Mouse (Mus musculus): ENCODE measurements at regions not wholly inside any gene's neighbourhood (a gene's known extent, or its start where the extent isn't known, plus 50 kb on each side); places are given as distances from the start of the nearest gene placed in this dataset.

DNA sequence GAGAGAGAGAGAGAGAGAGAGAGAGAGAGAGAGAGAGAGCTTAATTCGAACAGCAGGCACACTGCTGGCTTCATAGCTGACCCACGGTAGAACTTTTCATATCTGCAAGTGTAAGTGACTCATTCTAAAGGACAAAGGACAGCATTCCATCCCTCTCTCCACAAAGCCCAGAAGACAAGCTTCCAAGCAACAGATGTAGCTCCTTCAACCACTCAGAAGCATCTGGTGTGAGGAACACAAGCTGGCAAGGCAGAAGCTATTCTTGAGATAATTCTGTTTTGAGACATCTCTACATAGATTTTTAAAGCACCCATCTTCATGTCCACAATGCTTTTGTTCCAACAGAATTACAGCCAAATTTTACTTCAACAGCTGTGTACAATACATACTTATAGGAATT, 294.2 kb upstream of the Gria1 start:
- H3K27ac ChIP-seq (ENCODE audit: insufficient read depth, low read length), result no peak overlapping the region
- no peak overlapping the region for H3K4me3 ChIP-seq (ENCODE audit: insufficient read depth, low read length)
- TF ChIP-seq POLR2A (IDR thresholded peaks at IDR 0.05; ENCODE audit: extremely low read depth, insufficient read depth, low read length), result no peak
- no peak for TF ChIP-seq CTCF (IDR thresholded peaks at IDR 0.05; ENCODE audit: extremely low read depth, insufficient read depth, low read length)
- H3K4me1 ChIP-seq (ENCODE audit: control insufficient read depth, insufficient read depth, low read length), result no peaks in the 10 kb centered on the region

DNA sequence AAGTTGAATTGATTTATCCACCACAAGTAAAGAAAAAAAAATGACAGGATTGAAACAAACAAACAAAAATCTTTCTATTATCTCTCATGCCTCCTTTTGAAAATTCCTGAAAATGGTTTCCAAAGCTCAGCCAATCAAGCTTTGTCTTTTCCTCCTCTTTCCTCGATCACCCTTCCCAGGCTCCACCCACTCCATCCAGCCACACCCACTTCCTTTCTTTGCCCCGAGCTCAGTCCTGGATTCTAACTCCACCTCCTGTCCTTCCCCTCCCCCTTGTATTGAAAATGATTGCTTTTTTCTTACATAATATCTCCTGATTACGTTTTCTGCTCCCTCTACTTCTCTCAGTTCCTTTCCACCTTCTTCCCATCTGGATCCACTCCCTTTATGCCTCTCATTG, 286.0 kb upstream of the Gria1 start:
- Histone ChIP-seq H3K4me1 (ENCODE audit: control insufficient read depth, insufficient read depth, low read length) (peaks cover 1% of the 10 kb centered on the region; the same call in 1 of the 2 replicates), H3K4me3 (ENCODE audit: insufficient read depth, low read length) (no peak overlapping the region), H3K27ac (ENCODE audit: insufficient read depth, low read length) (no peak overlapping the region)
- TF ChIP-seq CTCF (IDR thresholded peaks at IDR 0.05; ENCODE audit: extremely low read depth, insufficient read depth, low read length) (no peak), POLR2A (IDR thresholded peaks at IDR 0.05; ENCODE audit: extremely low read depth, insufficient read depth, low read length) (no peak)

DNA sequence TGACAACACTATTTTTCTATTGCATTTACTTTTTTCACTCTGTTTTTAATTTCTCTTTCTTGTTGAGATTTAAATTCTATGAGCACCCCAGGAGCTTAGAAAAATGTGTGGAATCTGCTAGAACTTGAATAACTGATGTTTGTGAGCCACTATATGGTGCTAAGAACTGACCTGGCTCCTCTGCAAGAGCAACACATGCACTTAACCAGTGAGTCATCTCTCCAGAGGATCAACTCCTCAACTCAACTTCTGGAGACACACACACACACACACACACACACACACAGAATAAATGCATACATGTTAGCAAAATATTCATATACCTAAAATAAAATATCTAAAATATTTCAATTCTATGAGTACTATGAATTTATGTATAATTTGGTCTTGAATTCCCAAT, 285.0 kb upstream of the Gria1 start:
- TF ChIP-seq POLR2A (IDR thresholded peaks at IDR 0.05; ENCODE audit: extremely low read depth, insufficient read depth, low read length) (no peak), CTCF (IDR thresholded peaks at IDR 0.05; ENCODE audit: extremely low read depth, insufficient read depth, low read length) (no peak)

DNA sequence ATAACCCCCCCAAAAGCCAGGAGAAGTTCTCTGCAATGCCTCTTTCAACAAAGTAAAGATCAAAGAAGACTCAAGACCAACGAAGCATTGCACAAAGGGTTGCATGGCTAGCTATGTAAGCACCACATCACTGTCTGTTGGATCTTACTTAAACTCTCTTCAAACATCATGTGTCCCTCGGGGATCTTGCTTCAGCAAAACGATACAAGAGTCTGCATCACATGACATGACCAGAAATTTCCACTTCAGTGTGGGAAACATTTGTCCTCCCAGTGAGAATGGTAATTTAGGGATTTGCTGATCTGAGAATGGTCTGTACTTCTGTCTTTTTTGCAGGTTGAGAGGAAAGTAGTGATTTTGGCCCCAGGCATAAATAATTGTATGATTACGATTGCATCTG, 283.6 kb upstream of the Gria1 start:
- no peak for TF ChIP-seq CTCF (IDR thresholded peaks at IDR 0.05; ENCODE audit: extremely low read depth, insufficient read depth, low read length)
- TF ChIP-seq POLR2A (IDR thresholded peaks at IDR 0.05; ENCODE audit: extremely low read depth, insufficient read depth, low read length), result no peak
- Histone ChIP-seq H3K4me3 (ENCODE audit: insufficient read depth, low read length) (no peak overlapping the region), H3K27ac (ENCODE audit: insufficient read depth, low read length) (no peak overlapping the region)

More for the DNA sequence above, 285.0 kb upstream of the Gria1 start:
- Histone ChIP-seq H3K4me1 (ENCODE audit: control insufficient read depth, insufficient read depth, low read length) (peaks cover 1% of the 10 kb centered on the region; the same call in 1 of the 2 replicates), H3K4me3 (ENCODE audit: insufficient read depth, low read length) (no peak overlapping the region), H3K27ac (ENCODE audit: insufficient read depth, low read length) (no peak overlapping the region)

DNA sequence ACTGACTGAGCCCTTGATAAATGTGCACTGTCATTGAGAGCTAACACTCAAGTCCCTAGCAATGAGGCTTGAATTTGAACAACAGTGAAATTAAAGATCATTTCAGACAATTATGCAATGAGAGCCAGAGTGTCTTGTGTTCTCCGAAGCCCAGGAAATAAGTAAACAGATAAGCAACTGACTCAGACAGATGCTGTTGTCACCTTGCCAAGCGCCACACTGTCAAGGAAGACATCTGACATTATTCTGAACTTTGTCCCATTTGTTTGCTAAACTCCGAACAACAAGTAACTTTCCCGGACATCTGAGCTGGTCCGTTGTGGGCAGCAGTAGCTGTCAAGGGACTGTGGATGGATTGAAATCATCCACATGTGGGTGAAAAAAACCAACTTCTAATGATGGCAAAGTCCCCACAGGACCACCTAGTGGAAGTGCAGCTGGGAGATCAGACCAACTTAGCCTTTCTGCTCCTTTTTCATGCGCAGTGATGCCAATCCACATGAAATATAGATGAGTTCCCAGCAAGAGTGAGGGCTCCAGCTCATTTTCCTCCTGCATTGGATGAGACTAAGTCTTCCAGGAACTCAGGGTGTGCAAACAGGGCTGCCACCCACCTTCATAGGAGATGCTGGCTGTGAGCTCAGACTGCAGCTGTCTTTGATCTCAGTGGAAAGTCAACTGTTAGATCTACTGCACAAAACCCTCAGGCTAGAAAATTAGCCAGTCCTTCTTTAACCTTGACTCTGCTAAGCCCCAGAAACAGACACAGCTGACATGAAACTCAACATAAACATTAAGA, 282.8 kb upstream of the Gria1 start:
- H3K27ac ChIP-seq (ENCODE audit: insufficient read depth, low read length), result no peak overlapping the region
- H3K4me1 ChIP-seq (ENCODE audit: control insufficient read depth, insufficient read depth, low read length), result peaks cover 1% of the 10 kb centered on the region; the same call in 1 of the 2 replicates
- no peak for TF ChIP-seq POLR2A (IDR thresholded peaks at IDR 0.05; ENCODE audit: extremely low read depth, insufficient read depth, low read length)
- no peak for TF ChIP-seq CTCF (IDR thresholded peaks at IDR 0.05; ENCODE audit: extremely low read depth, insufficient read depth, low read length)

More for the DNA sequence above, 283.6 kb upstream of the Gria1 start:
- H3K4me1 ChIP-seq (ENCODE audit: control insufficient read depth, insufficient read depth, low read length), result peaks cover 1% of the 10 kb centered on the region; the same call in 1 of the 2 replicates

DNA sequence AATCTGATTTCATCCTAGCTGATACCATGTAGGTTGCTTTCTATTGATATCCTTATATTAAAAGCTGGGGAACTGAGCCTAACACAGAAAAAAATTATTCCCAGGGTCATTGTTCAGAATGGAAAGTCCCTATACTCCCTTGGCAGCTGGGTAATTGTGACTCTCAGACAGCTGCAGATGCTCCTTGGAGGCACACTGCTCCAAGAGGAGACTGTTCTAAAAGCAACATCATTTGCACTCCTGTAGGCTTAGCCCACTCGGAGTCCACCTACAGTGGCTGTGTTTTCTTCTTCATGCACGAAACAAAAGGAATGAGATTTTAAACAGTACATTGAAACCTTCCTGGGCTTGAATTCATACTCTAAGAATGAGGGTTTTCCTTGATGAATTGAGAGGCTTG, 269.3 kb upstream of the Gria1 start:
- no peak for TF ChIP-seq CTCF (IDR thresholded peaks at IDR 0.05; ENCODE audit: extremely low read depth, insufficient read depth, low read length)
- TF ChIP-seq POLR2A (IDR thresholded peaks at IDR 0.05; ENCODE audit: extremely low read depth, insufficient read depth, low read length), result no peak

More for the DNA sequence above, 282.8 kb upstream of the Gria1 start:
- H3K4me3 ChIP-seq (ENCODE audit: insufficient read depth, low read length), result no peak overlapping the region

DNA sequence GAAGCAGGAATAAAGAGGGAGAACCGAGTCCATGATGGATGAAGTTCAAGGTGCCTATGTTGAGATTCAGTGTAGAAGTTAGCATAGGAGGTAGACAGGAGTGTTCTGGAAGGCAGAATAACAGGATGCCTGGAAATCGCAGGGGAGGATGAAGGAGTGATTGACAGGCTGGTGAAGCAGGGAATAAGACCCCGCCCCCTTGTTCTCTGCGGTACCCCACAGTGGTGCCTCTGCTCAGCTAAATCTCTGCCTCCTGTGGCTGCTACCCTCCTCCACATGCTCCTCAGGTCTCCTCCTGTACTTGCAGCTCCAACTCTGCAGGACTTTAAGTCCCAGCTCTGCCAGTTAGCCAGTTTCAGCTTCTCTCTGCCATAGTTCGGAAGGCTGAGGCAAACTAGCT, 261.2 kb upstream of the Gria1 start:
- Histone ChIP-seq H3K4me1 (ENCODE audit: control insufficient read depth, insufficient read depth, low read length) (peaks cover 3% of the 10 kb centered on the region; the same call in 1 of the 2 replicates), H3K27ac (ENCODE audit: insufficient read depth, low read length) (no peak overlapping the region), H3K4me3 (ENCODE audit: insufficient read depth, low read length) (no peak overlapping the region)
- no peak for TF ChIP-seq POLR2A (IDR thresholded peaks at IDR 0.05; ENCODE audit: extremely low read depth, insufficient read depth, low read length)
- no peak for TF ChIP-seq CTCF (IDR thresholded peaks at IDR 0.05; ENCODE audit: extremely low read depth, insufficient read depth, low read length)

More for the DNA sequence above, 269.3 kb upstream of the Gria1 start:
- no peaks in the 10 kb centered on the region for H3K4me1 ChIP-seq (ENCODE audit: control insufficient read depth, insufficient read depth, low read length)
- H3K27ac ChIP-seq (ENCODE audit: insufficient read depth, low read length), result no peak overlapping the region; the same call in 1 of the 2 replicates
- H3K4me3 ChIP-seq (ENCODE audit: insufficient read depth, low read length), result no peak overlapping the region

DNA sequence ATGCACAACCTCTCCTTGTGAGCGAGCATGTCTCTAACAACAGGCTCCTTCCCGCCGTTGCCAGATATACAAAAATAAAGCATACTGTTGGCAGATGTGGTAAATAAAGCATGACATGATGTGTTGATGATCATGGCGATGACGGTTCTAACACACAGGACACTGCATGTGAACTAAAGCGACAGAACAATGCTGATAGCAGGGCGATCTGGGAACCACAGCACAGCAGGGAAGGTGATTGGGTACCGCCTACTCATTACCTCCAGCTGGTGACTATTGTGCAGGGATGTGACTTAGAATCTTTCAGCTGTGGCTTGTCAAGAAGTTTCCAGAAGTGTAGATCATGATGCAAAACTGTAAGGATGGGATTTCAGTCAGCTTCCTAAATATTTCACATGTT, 260.5 kb upstream of the Gria1 start:
- no peak for TF ChIP-seq CTCF (IDR thresholded peaks at IDR 0.05; ENCODE audit: extremely low read depth, insufficient read depth, low read length)
- TF ChIP-seq POLR2A (IDR thresholded peaks at IDR 0.05; ENCODE audit: extremely low read depth, insufficient read depth, low read length), result no peak
- Histone ChIP-seq H3K4me3 (ENCODE audit: insufficient read depth, low read length) (no peak overlapping the region), H3K4me1 (ENCODE audit: control insufficient read depth, insufficient read depth, low read length) (peaks cover 3% of the 10 kb centered on the region; the same call in 1 of the 2 replicates), H3K27ac (ENCODE audit: insufficient read depth, low read length) (no peak overlapping the region)

DNA sequence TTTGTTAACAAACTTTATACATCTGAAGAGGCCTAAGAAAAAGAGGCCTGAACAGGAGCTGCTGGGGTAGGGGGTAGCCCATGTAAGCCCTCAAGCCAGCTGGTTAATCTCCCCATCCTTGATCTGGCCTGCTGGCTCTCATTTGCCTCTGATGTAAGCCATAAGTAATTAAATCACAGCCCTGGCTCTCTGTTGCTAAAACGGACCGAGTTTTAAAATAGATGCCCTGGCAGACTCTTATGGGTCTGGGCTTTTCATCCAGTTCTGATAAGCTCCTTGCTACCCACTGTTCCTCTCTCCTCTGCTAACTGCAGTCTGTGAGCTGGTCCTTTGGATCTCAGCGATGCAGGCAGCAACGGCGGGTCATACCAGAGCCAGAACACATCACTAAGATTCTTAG, 259.3 kb upstream of the Gria1 start:
- TF ChIP-seq CTCF (IDR thresholded peaks at IDR 0.05; ENCODE audit: extremely low read depth, insufficient read depth, low read length), result no peak
- no peak for TF ChIP-seq POLR2A (IDR thresholded peaks at IDR 0.05; ENCODE audit: extremely low read depth, insufficient read depth, low read length)
- no peak overlapping the region for H3K27ac ChIP-seq (ENCODE audit: insufficient read depth, low read length)
- peaks cover 3% of the 10 kb centered on the region; the same call in 1 of the 2 replicates for H3K4me1 ChIP-seq (ENCODE audit: control insufficient read depth, insufficient read depth, low read length)
- H3K4me3 ChIP-seq (ENCODE audit: insufficient read depth, low read length), result no peak overlapping the region

DNA sequence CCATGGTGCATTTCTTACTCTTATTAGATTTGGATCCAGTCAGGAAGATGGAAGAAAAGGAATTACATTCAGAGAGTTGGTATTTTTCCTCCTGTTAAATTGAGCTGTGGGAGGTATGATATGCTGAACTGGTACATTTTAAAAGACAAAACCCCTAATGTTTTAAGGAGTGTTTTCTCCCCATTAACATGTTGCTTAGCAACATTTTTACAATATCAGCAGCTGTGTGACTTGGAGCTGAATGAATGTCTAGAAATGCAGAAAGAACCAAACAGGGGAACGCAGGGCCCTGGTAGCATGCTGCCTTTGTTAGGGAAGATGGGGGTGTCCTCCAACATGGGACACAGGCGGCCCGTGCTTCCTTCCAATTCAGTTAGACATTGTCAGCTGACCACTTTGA, 257.5 kb upstream of the Gria1 start:
- Histone ChIP-seq H3K4me3 (ENCODE audit: insufficient read depth, low read length) (no peak overlapping the region), H3K4me1 (ENCODE audit: control insufficient read depth, insufficient read depth, low read length) (peaks cover 3% of the 10 kb centered on the region; the same call in 1 of the 2 replicates), H3K27ac (ENCODE audit: insufficient read depth, low read length) (peak overlapping the region; percentile 21; the same call in 1 of the 2 replicates)
- no peak for TF ChIP-seq POLR2A (IDR thresholded peaks at IDR 0.05; ENCODE audit: extremely low read depth, insufficient read depth, low read length)
- no peak for TF ChIP-seq CTCF (IDR thresholded peaks at IDR 0.05; ENCODE audit: extremely low read depth, insufficient read depth, low read length)

Measured in cortical plate, adult 2 months (tissue).